Mouse (Mus musculus): ENCODE data around the gene Tnfrsf18. TPM values are rescaled to one million over a fixed set of nuclear protein-coding genes. Genes with fewer than 3 reads are reported as not detected.
A peak's percentile ranks its signal among the peaks of the same experiment; 100 is the strongest.

Gene Tnfrsf18
- polyA plus RNA-seq, 1 experiment from 2014 or later = 0.65 TPM

DNA sequence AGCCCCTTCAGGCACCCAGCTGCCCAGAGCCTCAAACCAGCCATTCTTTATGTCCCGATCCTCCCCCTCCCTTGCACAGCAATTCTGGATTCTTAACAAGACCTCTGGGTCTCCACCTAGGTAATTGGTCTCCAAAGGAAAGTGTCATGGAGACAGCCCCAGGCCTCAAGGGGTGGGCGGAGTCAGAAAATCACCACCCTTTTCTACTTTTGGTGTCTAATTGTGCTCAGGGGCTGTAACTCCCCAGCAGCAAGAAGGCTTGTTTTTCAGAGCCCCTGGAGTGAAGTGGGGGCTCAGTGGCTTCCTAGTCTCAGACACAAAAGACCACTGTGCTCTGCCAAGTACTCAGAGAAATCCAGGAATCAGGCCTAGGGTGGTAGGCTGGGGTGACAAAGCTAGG lies 44.8 kb downstream of the Tnfrsf18 start:
- Histone ChIP-seq H3K4me2 (ENCODE audit: low read depth, severe bottlenecking) (no peak overlapping the region), H3K27me3 (ENCODE audit: control insufficient read depth, insufficient read depth, low read length) (no peaks in the 10 kb centered on the region), H3K4me1 (ENCODE audit: control insufficient read depth, insufficient read depth, low read length) (peaks cover 7% of the 10 kb centered on the region), H3K9ac (ENCODE audit: low read length) (no peak overlapping the region), H3K9me3 (ENCODE audit: control insufficient read depth, low read length) (no peaks in the 10 kb centered on the region), H3K36me3 (ENCODE audit: control insufficient read depth, insufficient read depth, low read length) (no peaks in the 10 kb centered on the region), H3K27ac (replicated peaks; ENCODE audit: low read depth, low read length) (no peak overlapping the region), H3K4me3 (ENCODE audit: low read depth, low read length) (no peak overlapping the region)
- DNase-seq (ENCODE audit: low spot score) = peak; percentile 38
- ATAC-seq (ENCODE audit: insufficient number of reproducible peaks, low FRiP score, low TSS enrichment, low read depth) = no peak
- WGBS = 49% methylated on average over 2 of the region's 2 CpGs

DNA sequence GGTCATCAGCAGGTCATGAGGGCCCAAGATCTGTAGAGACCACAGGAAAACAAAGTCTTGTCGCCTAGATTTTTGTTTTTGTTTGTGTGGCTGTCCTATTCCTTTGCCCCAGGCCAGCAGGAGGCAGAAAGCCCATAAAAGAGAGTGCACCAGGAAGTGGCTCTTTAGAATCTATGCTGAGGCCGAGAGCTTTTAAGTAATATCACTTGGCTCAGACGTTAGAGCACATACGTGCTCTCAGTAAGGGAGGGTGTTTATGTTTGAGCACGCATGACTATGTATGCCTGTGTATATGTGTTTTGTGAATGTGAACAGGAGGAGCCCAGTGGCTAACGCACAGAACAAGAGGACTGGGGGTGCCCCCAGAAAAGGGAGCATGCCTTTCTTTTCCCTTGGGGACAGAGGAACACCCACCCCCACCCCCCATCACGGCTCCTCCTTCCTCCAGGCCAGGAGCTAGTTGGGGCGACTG lies 51.0 kb downstream of the Tnfrsf18 start:
- Histone ChIP-seq H3K27me3 (ENCODE audit: control insufficient read depth, insufficient read depth, low read length) (no peaks in the 10 kb centered on the region), H3K4me1 (ENCODE audit: control insufficient read depth, insufficient read depth, low read length) (peaks cover 13% of the 10 kb centered on the region), H3K36me3 (ENCODE audit: control insufficient read depth, insufficient read depth, low read length) (no peaks in the 10 kb centered on the region), H3K9me3 (ENCODE audit: control insufficient read depth, low read length) (no peaks in the 10 kb centered on the region), H3K4me2 (ENCODE audit: low read depth, severe bottlenecking) (peak overlapping the region; percentile 73), H3K4me3 (ENCODE audit: low read depth, low read length) (no peak overlapping the region), H3K27ac (replicated peaks; ENCODE audit: low read depth, low read length) (no peak overlapping the region), H3K9ac (ENCODE audit: low read length) (no peak overlapping the region; the same call in 1 of the 2 replicates)
- ATAC-seq (ENCODE audit: insufficient number of reproducible peaks, low FRiP score, low TSS enrichment, low read depth) (no peak), DNase-seq (ENCODE audit: low spot score) (no peak)
- 8% methylated on average over 8 of the region's 8 CpGs for WGBS

DNA sequence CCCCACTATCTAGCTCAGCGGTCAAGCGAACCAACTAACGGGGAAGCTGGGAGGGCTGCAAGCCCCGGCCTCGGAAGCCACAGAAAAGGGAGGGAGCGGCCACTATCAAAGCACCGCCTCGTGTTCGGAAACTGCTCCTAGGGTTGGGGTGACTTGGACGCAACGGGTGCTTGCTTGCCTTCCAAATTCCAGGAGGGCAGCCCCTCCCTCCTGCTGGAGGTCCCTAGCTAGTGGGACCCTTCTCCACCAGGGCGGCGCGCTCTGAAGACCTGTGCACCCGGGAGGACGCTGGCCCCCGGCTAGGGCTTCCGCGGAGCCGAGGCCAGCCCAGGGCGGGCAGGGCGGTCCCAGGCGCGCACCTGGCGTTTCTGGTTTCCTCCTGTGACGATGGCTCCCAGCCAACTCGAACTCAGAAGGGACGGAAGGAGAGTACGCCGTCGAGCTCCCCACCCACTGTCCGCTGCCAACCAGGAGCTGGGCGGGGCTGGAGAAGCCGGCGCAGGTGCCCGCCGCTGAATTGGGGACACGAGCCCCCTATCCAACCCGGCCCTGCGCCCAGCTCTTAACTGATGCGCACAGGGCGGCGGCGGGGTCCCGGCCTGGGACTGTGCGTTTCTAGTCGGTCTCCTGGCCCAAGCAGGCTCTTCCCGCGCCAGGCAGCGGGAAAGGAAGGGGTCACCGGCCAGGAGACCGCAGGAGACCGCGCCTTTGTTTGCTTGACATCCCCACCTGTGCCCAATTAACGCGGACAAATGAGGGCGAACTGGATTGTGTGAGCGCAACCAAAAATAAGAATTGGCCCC lies 51.7 kb downstream of the Tnfrsf18 start:
- Histone ChIP-seq H3K9me3 (ENCODE audit: control insufficient read depth, low read length) (no peaks in the 10 kb centered on the region), H3K36me3 (ENCODE audit: control insufficient read depth, insufficient read depth, low read length) (no peaks in the 10 kb centered on the region), H3K4me1 (ENCODE audit: control insufficient read depth, insufficient read depth, low read length) (peaks cover 13% of the 10 kb centered on the region), H3K27me3 (ENCODE audit: control insufficient read depth, insufficient read depth, low read length) (no peaks in the 10 kb centered on the region), H3K27ac (replicated peaks; ENCODE audit: low read depth, low read length) (no peak overlapping the region), H3K9ac (ENCODE audit: low read length) (peak overlapping the region; percentile 62), H3K4me2 (ENCODE audit: low read depth, severe bottlenecking) (peak overlapping the region; percentile 73), H3K4me3 (ENCODE audit: low read depth, low read length) (peak overlapping the region; percentile 37)
- peak; percentile 73 for DNase-seq (ENCODE audit: low spot score)
- ATAC-seq (ENCODE audit: insufficient number of reproducible peaks, low FRiP score, low TSS enrichment, low read depth) = peak; percentile 74
- WGBS = under 1% methylated on average over 55 of the region's 58 CpGs

MicroRNA genes within 50 kb of the gene (microRNA counts, 519-probe panel; counts per million panel counts)
- microRNA mmu-miR-200a = 2,841 counts per million, percentile 32 among the panel's probes with 10 or more counts
- 4,079 counts per million, percentile 60 among the panel's probes with 10 or more counts for microRNA mmu-miR-200b
- 4,664 counts per million, percentile 75 among the panel's probes with 10 or more counts for microRNA mmu-miR-429

Small RNA genes within 50 kb of the gene (microRNA-seq; reads per million reads assigned to microRNA genes)
- gene Mir200a = 179 reads per million, percentile 56 among the genes with 10 or more reads in this experiment
- 867 reads per million, percentile 73 among the genes with 10 or more reads in this experiment for gene Mir200b
- gene Mir429 = 2,858 reads per million, percentile 85 among the genes with 10 or more reads in this experiment

Other genes starting within 250 kb of the Tnfrsf18 start
- gene Tmem88b, start 240.3 kb upstream of the Tnfrsf18 start, polyA plus RNA-seq (2014; fragmentation: Nextera tagmentation; extraction: Ambion mirVana) = 0.19 and 0.34 TPM in 2 replicates
- not detected in 2 replicates for gene Ankrd65, start 235.7 kb upstream of the Tnfrsf18 start, polyA plus RNA-seq (2014; fragmentation: Nextera tagmentation; extraction: Ambion mirVana)
- 238 and 245 TPM in 2 replicates for gene Mrpl20, start 223.3 kb upstream of the Tnfrsf18 start, polyA plus RNA-seq (2014; fragmentation: Nextera tagmentation; extraction: Ambion mirVana)
- 181 and 203 TPM in 2 replicates for gene Ccnl2, start 213.7 kb upstream of the Tnfrsf18 start, polyA plus RNA-seq (2014; fragmentation: Nextera tagmentation; extraction: Ambion mirVana)
- gene Aurkaip1, start 194.9 kb upstream of the Tnfrsf18 start, polyA plus RNA-seq (2014; fragmentation: Nextera tagmentation; extraction: Ambion mirVana) = 132 and 138 TPM in 2 replicates
- gene Mxra8, start 186.5 kb upstream of the Tnfrsf18 start, polyA plus RNA-seq (2014; fragmentation: Nextera tagmentation; extraction: Ambion mirVana) = 41.8 and 49.3 TPM in 2 replicates
- 8.1 and 9.1 TPM in 2 replicates for gene Dvl1, start 178.8 kb upstream of the Tnfrsf18 start, polyA plus RNA-seq (2014; fragmentation: Nextera tagmentation; extraction: Ambion mirVana)
- gene Tas1r3, start 162.8 kb upstream of the Tnfrsf18 start, polyA plus RNA-seq (2014; fragmentation: Nextera tagmentation; extraction: Ambion mirVana) = 0.24 and 0.28 TPM in 2 replicates
- 19.2 and 20.4 TPM in 2 replicates for gene Cptp, start 156.7 kb upstream of the Tnfrsf18 start, polyA plus RNA-seq (2014; fragmentation: Nextera tagmentation; extraction: Ambion mirVana)
- 89.4 and 91.1 TPM in 2 replicates for gene Ints11, start 156.6 kb upstream of the Tnfrsf18 start, polyA plus RNA-seq (2014; fragmentation: Nextera tagmentation; extraction: Ambion mirVana)
- gene Pusl1, start 134.4 kb upstream of the Tnfrsf18 start, polyA plus RNA-seq (2014; fragmentation: Nextera tagmentation; extraction: Ambion mirVana) = 42.4 and 45.5 TPM in 2 replicates
- 17.8 and 18.4 TPM in 2 replicates for gene Acap3, start 134.3 kb upstream of the Tnfrsf18 start, polyA plus RNA-seq (2014; fragmentation: Nextera tagmentation; extraction: Ambion mirVana)
- 163 and 169 TPM in 2 replicates for gene Ube2j2, start 82.3 kb upstream of the Tnfrsf18 start, polyA plus RNA-seq (2014; fragmentation: Nextera tagmentation; extraction: Ambion mirVana)
- gene C1qtnf12, start 63.8 kb upstream of the Tnfrsf18 start, polyA plus RNA-seq (2014; fragmentation: Nextera tagmentation; extraction: Ambion mirVana) = 24.3 and 28.5 TPM in 2 replicates
- 15.4 and 16.4 TPM in 2 replicates for gene B3galt6, start 33.5 kb upstream of the Tnfrsf18 start, polyA plus RNA-seq (2014; fragmentation: Nextera tagmentation; extraction: Ambion mirVana)
- 131 and 142 TPM in 2 replicates for gene Sdf4, start 33.3 kb upstream of the Tnfrsf18 start, polyA plus RNA-seq (2014; fragmentation: Nextera tagmentation; extraction: Ambion mirVana)
- 0.29 and 0.58 TPM in 2 replicates for gene Tnfrsf4, start 12.3 kb upstream of the Tnfrsf18 start, polyA plus RNA-seq (2014; fragmentation: Nextera tagmentation; extraction: Ambion mirVana)
- 0.33 and 0.55 TPM in 2 replicates for gene Ttll10, start 33.2 kb downstream of the Tnfrsf18 start, polyA plus RNA-seq (2014; fragmentation: Nextera tagmentation; extraction: Ambion mirVana)
- gene 9430015G10Rik, start 83.8 kb downstream of the Tnfrsf18 start, polyA plus RNA-seq (2014; fragmentation: Nextera tagmentation; extraction: Ambion mirVana) = 61.9 and 71.4 TPM in 2 replicates
- 0.81 and 1.0 TPM in 2 replicates for gene Rnf223, start 104.3 kb downstream of the Tnfrsf18 start, polyA plus RNA-seq (2014; fragmentation: Nextera tagmentation; extraction: Ambion mirVana)
- 38.6 and 41.5 TPM in 2 replicates for gene Agrn, start 171.3 kb downstream of the Tnfrsf18 start, polyA plus RNA-seq (2014; fragmentation: Nextera tagmentation; extraction: Ambion mirVana)
- 0.20 TPM in 1 of 2 replicates, not detected in the other for gene Isg15, start 174.7 kb downstream of the Tnfrsf18 start, polyA plus RNA-seq (2014; fragmentation: Nextera tagmentation; extraction: Ambion mirVana)
- gene AW011738, start 177.1 kb downstream of the Tnfrsf18 start, polyA plus RNA-seq (2014; fragmentation: Nextera tagmentation; extraction: Ambion mirVana) = 0.28 and 0.70 TPM in 2 replicates
- gene Perm1, start 189.7 kb downstream of the Tnfrsf18 start, polyA plus RNA-seq (2014; fragmentation: Nextera tagmentation; extraction: Ambion mirVana) = 0.26 and 0.35 TPM in 2 replicates
- 20.1 and 20.2 TPM in 2 replicates for gene Plekhn1, start 208.7 kb downstream of the Tnfrsf18 start, polyA plus RNA-seq (2014; fragmentation: Nextera tagmentation; extraction: Ambion mirVana)
- gene Noc2l, start 209.8 kb downstream of the Tnfrsf18 start, polyA plus RNA-seq (2014; fragmentation: Nextera tagmentation; extraction: Ambion mirVana) = 86.4 and 92.0 TPM in 2 replicates
- gene Samd11, start 229.5 kb downstream of the Tnfrsf18 start, polyA plus RNA-seq (2014; fragmentation: Nextera tagmentation; extraction: Ambion mirVana) = 0.60 and 0.61 TPM in 2 replicates